ENCODE assay signal across 18 mouse cellular contexts in the genomic region with DNA sequence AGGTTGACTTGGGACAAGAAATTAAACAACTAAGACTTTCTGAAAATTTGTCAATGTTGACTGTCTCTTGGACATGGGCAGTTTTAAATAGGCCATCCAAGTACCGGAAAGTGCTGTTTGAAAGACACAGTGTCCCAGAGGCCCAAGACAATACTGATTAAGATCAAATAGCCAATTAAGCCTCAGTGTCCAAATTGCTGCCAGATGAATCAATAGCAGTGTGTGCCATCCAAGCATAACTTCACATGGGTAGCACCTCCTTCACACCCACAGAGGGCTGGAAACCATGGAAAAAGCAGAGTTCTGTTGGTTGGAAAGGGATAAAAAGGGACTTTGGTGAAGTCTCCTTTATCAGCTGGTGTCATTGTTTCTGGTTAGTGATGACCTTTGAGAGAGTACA. TPM values are rescaled to one million over a fixed set of nuclear protein-coding genes. Genes with fewer than 3 reads are reported as not detected.
"Had no signal": no experiment of that assay in that cellular context is flagged by ENCODE, and none has a peak within 500 bp of the region (broad histone marks: within the 10 kb centered on the region; RNA-seq: fewer than 3 reads in every experiment).

No protein-coding gene starts in this region.

- H3K27ac ChIP-seq: lung, embryonic 15.5 days; midbrain, embryonic 10.5 days; midbrain, embryonic 12.5 days; neural tube, embryonic 13.5 days; neural tube, embryonic 15.5 days had no signal

- DNase-seq: liver, postnatal 0 days; lung, adult 2 months; lung, postnatal 4 days; midbrain, embryonic 14.5 days; right cerebral cortex, adult 18-20 months; right cerebral cortex, postnatal 25 days; right cerebral cortex, postnatal 4 days; spleen, adult 18-20 months; thymus, adult 18-20 months; thymus, postnatal 14 days; thymus, postnatal 36 days had no signal

- H3K4me1 ChIP-seq: lung, embryonic 15.5 days; neural tube, embryonic 13.5 days; neural tube, embryonic 15.5 days had no signal

- H3K4me3 ChIP-seq: lung, embryonic 15.5 days; midbrain, embryonic 10.5 days; midbrain, embryonic 12.5 days; myocyte; neural tube, embryonic 13.5 days; neural tube, embryonic 15.5 days had no signal

RNA-seq across cellular contexts. Expression of gene Slc1a2, which starts 33.9 kb away (rescaled TPM):
- total RNA-seq: megakaryocyte-erythroid progenitor cell, adult 5-6 weeks had no signal
